Mouse (Mus musculus): ENCODE data around the gene H2afv. TPM values are rescaled to one million over a fixed set of nuclear protein-coding genes. Genes with fewer than 3 reads are reported as not detected.

Gene H2afv
- polyA plus RNA-seq, 1 experiment from 2014 or later = 581 TPM

DNA sequence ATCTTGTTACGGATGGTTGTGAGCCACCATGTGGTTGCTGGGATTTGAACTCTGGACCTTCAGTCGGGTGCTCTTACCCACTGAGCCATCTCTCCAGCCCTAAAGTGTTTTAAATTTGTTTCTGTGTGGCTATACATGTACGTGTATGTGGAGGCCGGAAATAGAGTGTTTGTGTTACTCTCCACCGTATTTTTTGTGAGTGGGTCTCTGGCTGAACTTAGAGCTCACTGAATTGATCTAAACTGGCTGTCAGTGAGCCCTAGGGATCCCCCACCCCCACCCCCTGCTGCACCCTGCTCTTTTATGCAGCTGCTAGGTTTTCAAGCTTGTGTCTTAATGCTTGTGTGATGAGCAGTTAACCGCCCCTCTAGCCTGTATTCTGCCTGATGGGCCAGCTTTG, 32.6 kb upstream of the H2afv start:
- Histone ChIP-seq H3K9me3 (ENCODE audit: low read depth, low read length) (no peaks in the 10 kb centered on the region), H3K4me3 (ENCODE audit: low read depth, low read length) (no peak overlapping the region), H3K36me3 (ENCODE audit: insufficient read depth) (peaks cover 14% of the 10 kb centered on the region; the same call in 1 of the 2 replicates), H3K27ac (ENCODE audit: low read depth) (no peak overlapping the region), H3K9ac (no peak overlapping the region), H3K4me2 (peak overlapping the region; percentile 83; the same call in 1 of the 2 replicates), H3K27me3 (ENCODE audit: insufficient read depth, low read length) (no peaks in the 10 kb centered on the region), H3K4me1 (ENCODE audit: insufficient read depth) (0 out of 2 replicates have a peak, but pooled peaks cover 6% of the 10 kb centered on the region)
- DNase-seq = no peak
- TF ChIP-seq CTCF (IDR thresholded peaks at IDR 0.05; ENCODE audit: low read depth) = no peak
- WGBS = 73% methylated on average over 6 of the region's 6 CpGs
- ATAC-seq (ENCODE audit: insufficient read depth) = no peak

DNA sequence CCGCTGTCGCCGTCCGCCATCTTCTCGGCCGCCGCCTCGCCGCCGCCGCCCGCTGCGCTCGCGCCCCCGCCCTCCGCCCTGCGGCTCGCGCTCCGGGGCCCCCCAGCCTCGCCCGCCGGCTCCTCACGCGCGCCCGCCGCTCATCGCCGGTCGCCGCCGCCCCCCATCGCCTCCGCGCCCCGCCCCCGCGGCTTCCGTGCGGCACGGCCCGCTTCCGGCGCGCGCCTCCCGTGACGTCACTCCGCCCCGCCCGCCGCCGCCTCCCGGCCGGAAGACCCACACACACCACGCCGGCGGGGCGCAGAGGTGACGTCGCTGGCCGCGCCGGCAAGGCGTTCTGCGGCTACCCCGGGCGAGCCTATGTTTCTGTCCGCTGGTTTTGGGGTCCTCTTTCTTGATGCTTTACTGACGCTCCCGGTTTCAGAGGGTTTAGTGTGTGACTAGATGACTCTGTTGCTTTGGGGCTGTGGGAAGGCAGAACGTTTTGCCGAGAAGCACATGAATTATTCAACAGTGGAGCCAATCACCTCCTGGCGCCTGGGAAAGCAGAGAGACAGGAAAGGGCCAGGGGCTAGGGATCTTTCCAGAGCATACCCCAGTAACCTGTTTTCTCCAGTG, 31.7 kb upstream of the H2afv start, which contains the start of gene Purb:
TSS of gene Purb (minus strand) at position 51 of the 618 bp plus-strand sequence.
- Histone ChIP-seq H3K27me3 (ENCODE audit: insufficient read depth, low read length) (no peaks in the 10 kb centered on the region), H3K9me3 (ENCODE audit: low read depth, low read length) (no peaks in the 10 kb centered on the region), H3K4me1 (ENCODE audit: insufficient read depth) (peaks cover 13% of the 10 kb centered on the region), H3K9ac (peak within 1 kb of the TSS; percentile 95), H3K4me3 (ENCODE audit: low read depth, low read length) (peak within 1 kb of the TSS; percentile 95), H3K4me2 (peak within 1 kb of the TSS; percentile 89), H3K36me3 (ENCODE audit: insufficient read depth) (peaks cover 20% of the 10 kb centered on the region), H3K27ac (ENCODE audit: low read depth) (peak within 1 kb of the TSS; percentile 98)
- ATAC-seq (ENCODE audit: insufficient read depth) (peak; percentile 95), DNase-seq (peak; percentile 97)
- WGBS = 0% methylated on average over 29 of the region's 76 CpGs
- TF ChIP-seq CTCF (IDR thresholded peaks at IDR 0.05; ENCODE audit: low read depth) = no peak

- H3K9ac ChIP-seq = peak overlapping the region; percentile 95
- no peaks in the 10 kb centered on the region for H3K9me3 ChIP-seq (ENCODE audit: low read depth, low read length)
- peak overlapping the region; percentile 95 for H3K4me3 ChIP-seq (ENCODE audit: low read depth, low read length)
- H3K4me2 ChIP-seq = peak overlapping the region; percentile 89
- H3K27me3 ChIP-seq (ENCODE audit: insufficient read depth, low read length) = no peaks in the 10 kb centered on the region
- peaks cover 18% of the 10 kb centered on the region for H3K4me1 ChIP-seq (ENCODE audit: insufficient read depth)
- ATAC-seq (ENCODE audit: insufficient read depth) = peak; percentile 55
- TF ChIP-seq CTCF (IDR thresholded peaks at IDR 0.05; ENCODE audit: low read depth) = no peak
- DNase-seq = peak; percentile 57
- H3K27ac ChIP-seq (ENCODE audit: low read depth) = peak overlapping the region; percentile 98
- peaks cover 25% of the 10 kb centered on the region for H3K36me3 ChIP-seq (ENCODE audit: insufficient read depth)
- WGBS = under 1% methylated on average over 107 of the region's 109 CpGs
Observed at GRCm38 (mm10) chr11:6474874-6475731, 30.9 kb upstream of the H2afv start.

DNA sequence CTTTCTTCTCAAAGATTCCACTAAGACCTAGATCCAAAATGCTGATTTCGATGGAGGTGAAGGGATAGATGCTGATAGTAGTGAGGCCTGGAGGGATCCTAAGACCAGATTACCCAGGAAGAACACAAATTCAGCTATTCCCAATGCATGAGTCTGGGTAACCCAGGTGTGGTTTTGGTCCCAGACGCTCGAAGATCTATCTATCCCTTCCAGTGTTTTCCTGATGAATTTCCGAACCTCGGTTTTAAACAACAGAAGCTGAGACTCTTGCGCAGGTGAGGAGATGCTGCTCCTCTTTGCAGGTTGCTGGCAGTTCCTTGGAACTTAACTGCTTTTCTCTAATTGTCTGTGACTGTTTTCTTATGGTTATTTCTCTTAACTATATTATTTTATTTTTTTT, 30.1 kb upstream of the H2afv start:
- 29% methylated on average over 6 of the region's 6 CpGs for WGBS

GRCm38 (mm10) chr11:6472076-6472475, 27.8 kb upstream of the H2afv start:
- Histone ChIP-seq H3K27ac (ENCODE audit: low read depth) (peak overlapping the region; percentile 82), H3K4me3 (ENCODE audit: low read depth, low read length) (peak overlapping the region; percentile 95), H3K27me3 (ENCODE audit: insufficient read depth, low read length) (no peaks in the 10 kb centered on the region), H3K36me3 (ENCODE audit: insufficient read depth) (peaks cover 42% of the 10 kb centered on the region), H3K9me3 (ENCODE audit: low read depth, low read length) (no peaks in the 10 kb centered on the region), H3K4me1 (ENCODE audit: insufficient read depth) (peaks cover 29% of the 10 kb centered on the region), H3K9ac (peak overlapping the region; percentile 42), H3K4me2 (peak overlapping the region; percentile 91)
- peak; percentile 59 for DNase-seq
- TF ChIP-seq CTCF (IDR thresholded peaks at IDR 0.05; ENCODE audit: low read depth) = no peak
- ATAC-seq (ENCODE audit: insufficient read depth) = no peak

More for the DNA sequence above, 30.1 kb upstream of the H2afv start:
- no peak for TF ChIP-seq CTCF (IDR thresholded peaks at IDR 0.05; ENCODE audit: low read depth)
- Histone ChIP-seq H3K4me3 (ENCODE audit: low read depth, low read length) (peak overlapping the region; percentile 95), H3K27ac (ENCODE audit: low read depth) (peak overlapping the region; percentile 98; the same call in 1 of the 2 replicates), H3K27me3 (ENCODE audit: insufficient read depth, low read length) (no peaks in the 10 kb centered on the region), H3K36me3 (ENCODE audit: insufficient read depth) (peaks cover 25% of the 10 kb centered on the region), H3K9ac (peak overlapping the region; percentile 95), H3K4me1 (ENCODE audit: insufficient read depth) (peaks cover 18% of the 10 kb centered on the region), H3K4me2 (peak overlapping the region; percentile 89), H3K9me3 (ENCODE audit: low read depth, low read length) (no peaks in the 10 kb centered on the region)
- DNase-seq (no peak), ATAC-seq (ENCODE audit: insufficient read depth) (no peak)

- Histone ChIP-seq H3K4me3 (ENCODE audit: low read depth, low read length) (peak overlapping the region; percentile 95), H3K9me3 (ENCODE audit: low read depth, low read length) (no peaks in the 10 kb centered on the region), H3K36me3 (ENCODE audit: insufficient read depth) (peaks cover 48% of the 10 kb centered on the region), H3K4me2 (peak overlapping the region; percentile 91), H3K4me1 (ENCODE audit: insufficient read depth) (peaks cover 29% of the 10 kb centered on the region), H3K27ac (ENCODE audit: low read depth) (peak overlapping the region; percentile 82), H3K27me3 (ENCODE audit: insufficient read depth, low read length) (no peaks in the 10 kb centered on the region), H3K9ac (peak overlapping the region; percentile 10)
- WGBS = 0% methylated on average over 1 of the region's 1 CpGs
- ATAC-seq (ENCODE audit: insufficient read depth) = no peak
- no peak for TF ChIP-seq CTCF (IDR thresholded peaks at IDR 0.05; ENCODE audit: low read depth)
- peak; percentile 88 for DNase-seq
Observed at GRCm38 (mm10) chr11:6471493-6471892, 27.2 kb upstream of the H2afv start.

DNA sequence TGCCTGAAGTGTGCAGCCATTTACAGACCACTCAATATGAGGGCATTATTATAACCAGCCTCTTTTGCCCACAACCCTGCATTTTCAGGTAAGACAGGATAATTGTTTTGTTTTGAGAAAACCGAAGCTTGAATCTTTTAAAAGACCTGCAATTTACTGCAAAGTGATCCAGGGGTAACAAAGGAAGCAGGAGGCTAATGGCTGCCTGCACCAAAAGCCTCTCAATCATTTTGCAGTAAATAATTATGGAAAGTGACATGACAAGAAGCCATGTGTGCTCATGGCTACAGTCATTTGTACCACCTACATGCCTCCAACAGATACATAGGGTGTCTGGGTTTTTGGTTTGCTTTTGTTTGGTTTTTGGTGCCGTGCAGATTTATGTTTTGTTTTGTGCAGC, 26.8 kb upstream of the H2afv start:
- peak overlapping the region; percentile 39; the same call in 1 of the 2 replicates for H3K27ac ChIP-seq (ENCODE audit: low read depth)
- no peak for TF ChIP-seq CTCF (IDR thresholded peaks at IDR 0.05; ENCODE audit: low read depth)

More for the DNA sequence above, 26.8 kb upstream of the H2afv start:
- Histone ChIP-seq H3K4me1 (ENCODE audit: insufficient read depth) (peaks cover 29% of the 10 kb centered on the region), H3K4me2 (peak overlapping the region; percentile 91), H3K9ac (peak overlapping the region; percentile 10), H3K27me3 (ENCODE audit: insufficient read depth, low read length) (no peaks in the 10 kb centered on the region), H3K4me3 (ENCODE audit: low read depth, low read length) (peak overlapping the region; percentile 95), H3K36me3 (ENCODE audit: insufficient read depth) (peaks cover 52% of the 10 kb centered on the region), H3K9me3 (ENCODE audit: low read depth, low read length) (no peaks in the 10 kb centered on the region)
- WGBS = 43% methylated on average over 2 of the region's 2 CpGs
- no peak for ATAC-seq (ENCODE audit: insufficient read depth)
- peak; percentile 33 for DNase-seq

Measured in lung, embryonic 14.5 days (tissue).